Mouse (Mus musculus) bone marrow, adult 2 months (tissue): ENCODE data around the gene Jmjd1c.

Experiments
- CTCF ChIP-seq: fragments of 200-500 bp; IDR thresholded peaks from 2 replicates; pipeline ENCODE4 v1.5.1; 2011; ENCODE audit warnings: low read length, control low read depth; ENCODE audit not compliant: control insufficient read depth, insufficient read depth
- POLR2A ChIP-seq: fragments of 200-500 bp; IDR thresholded peaks from 2 replicates; pipeline ENCODE4 v1.6.1; 2011; ENCODE audit warnings: low read depth, mild to moderate bottlenecking, control low read depth, low read length, borderline replicate concordance; ENCODE audit not compliant: control insufficient read depth

- no peak for TF ChIP-seq CTCF
- TF ChIP-seq POLR2A, result no peak
Observed at GRCm38 (mm10) chr10:67051466-67051865, 44.5 kb upstream of the Jmjd1c start.
